Mouse (Mus musculus) frontal cortex, adult (tissue): ENCODE measurements at regions not wholly inside any gene's neighbourhood (a gene's known extent, or its start where the extent isn't known, plus 50 kb on each side); places are given as distances from the start of the nearest gene placed in this dataset.
A peak's percentile ranks its signal among the peaks of the same experiment; 100 is the strongest.

ENCODE experiments used
- ATAC-seq: cut with Nextera tagmentation; 2 replicates; pipeline ENCODE4 v1.9.2; 2017; ENCODE audit warnings: mild to moderate bottlenecking, moderate library complexity, mixed read lengths; ENCODE audit not compliant: low TSS enrichment

DNA sequence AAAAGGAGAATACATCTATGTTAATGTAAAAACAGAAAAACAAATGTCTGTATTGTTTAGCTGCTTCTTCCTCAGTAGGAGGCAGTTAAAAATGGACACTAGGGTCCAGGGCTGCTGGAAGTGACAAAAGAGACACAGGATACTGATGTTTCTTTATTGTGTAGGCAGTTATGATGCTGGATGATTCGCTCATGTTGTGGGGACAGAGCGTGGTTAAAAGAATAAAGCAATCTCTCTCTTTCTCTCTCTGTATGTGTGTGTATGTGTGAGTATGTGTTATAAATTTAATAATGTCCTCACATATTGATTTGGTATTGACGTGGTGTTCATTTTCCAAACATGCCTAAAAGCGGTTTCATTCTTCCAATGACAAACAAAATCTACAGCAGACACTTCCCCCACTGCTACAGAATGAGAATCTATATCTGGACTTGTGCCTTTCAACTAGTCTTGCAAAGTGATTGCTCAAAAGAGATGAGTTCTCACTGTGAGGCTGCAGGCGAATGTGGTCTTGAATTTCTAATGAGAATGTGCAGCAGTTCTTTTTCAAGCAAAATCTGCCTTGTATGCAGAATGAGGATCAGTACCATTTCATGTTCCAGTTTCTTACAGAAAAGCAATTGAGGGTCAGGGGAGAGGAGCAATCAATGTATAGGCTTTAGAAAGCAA is 87.7 kb upstream of the Nap1l3 start:
- ATAC-seq, result peak; percentile 77
